Mouse (Mus musculus) embryonic facial prominence, embryonic 14.5 days (tissue): ENCODE measurements around the gene Rab8a. TPM values are rescaled to one million over a fixed set of nuclear protein-coding genes. Genes with fewer than 3 reads are reported as not detected.

ENCODE experiments used
- ATAC-seq: fragments of 200-750 bp; cut with Nextera tagmentation; 2 replicates; pipeline ENCODE4 v1.8.0; 2017; ENCODE audit warnings: low read depth, moderate number of reproducible peaks, moderate TSS enrichment
- DNase-seq: peaks from one replicate; pipeline ENCODE4 v3.0.0-alpha.2; 2015; ENCODE audit warnings: low spot score
- H3K27ac ChIP-seq: fragments of 300-500 bp; sonication (generic); replicated peaks from 2 replicates; pipeline ENCODE4 v1.5.1; 2014; ENCODE audit warnings: low read depth, mild to moderate bottlenecking, low read length, moderate library complexity
- H3K27me3 ChIP-seq: fragments of 300-500 bp; sonication (generic); replicated peaks from 2 replicates; pipeline ENCODE4 v1.6.1; 2014; ENCODE audit warnings: low read length; ENCODE audit not compliant: control insufficient read depth, insufficient read depth
- H3K36me3 ChIP-seq: fragments of 300-500 bp; sonication (generic); 2 replicates; pipeline ENCODE4 v1.6.1; 2014; ENCODE audit warnings: low read length, mixed read lengths; ENCODE audit not compliant: control insufficient read depth, insufficient read depth
- H3K4me1 ChIP-seq: fragments of 300-500 bp; sonication (generic); 2 replicates; pipeline ENCODE4 v1.6.1; 2014; ENCODE audit warnings: antibody characterized with exemption, low read length; ENCODE audit not compliant: control insufficient read depth, insufficient read depth
- H3K4me2 ChIP-seq: fragments of 300-500 bp; sonication (generic); 2 replicates; pipeline ENCODE4 v1.6.1; 2014; ENCODE audit warnings: low read depth, mild to moderate bottlenecking, low read length, moderate library complexity, mixed read lengths
- H3K4me3 ChIP-seq: fragments of 300-500 bp; sonication (generic); 2 replicates; pipeline ENCODE4 v1.5.1; 2014; ENCODE audit warnings: low read depth, mild to moderate bottlenecking, low read length
- H3K9ac ChIP-seq: fragments of 300-500 bp; sonication (generic); 2 replicates; pipeline ENCODE4 v1.6.1; 2014; ENCODE audit warnings: low read depth, mild to moderate bottlenecking, low read length, moderate library complexity, mixed read lengths
- H3K9me3 ChIP-seq: fragments of 300-500 bp; sonication (generic); 2 replicates; pipeline ENCODE4 v1.6.1; 2016; ENCODE audit warnings: low read length; ENCODE audit not compliant: control insufficient read depth
- WGBS: fragments of 180-500 bp; shearing (Covaris S2); extraction: QIAGEN DNeasy Blood & Tissue Kit; methylation state at CpG from one replicate; pipeline ENCODE4 v1.1.7; 2014; 5-methylcytosine and 5-hydroxymethylcytosine counted together
- polyA plus RNA-seq: library from polyadenylated mRNA; unstranded; fragments of >200 nt; fragmentation: Nextera tagmentation; extraction: Ambion mirVana; gene quantifications from 2 replicates; pipeline ENCODE4 v1.2.1, GENCODE M21; 2014

Rab8a gene
- polyA plus RNA-seq, 1 experiment from 2014 or later = 75.2 TPM

- no peaks in the 10 kb centered on the region for H3K9me3 ChIP-seq
- H3K4me1 ChIP-seq = no peaks in the 10 kb centered on the region
- ATAC-seq (no peak), DNase-seq (no peak)
- no peaks in the 10 kb centered on the region for H3K27me3 ChIP-seq
- no peak overlapping the region for H3K9ac ChIP-seq
- no peak overlapping the region for H3K4me2 ChIP-seq
- no peak overlapping the region for H3K4me3 ChIP-seq
- peaks cover 30% of the 10 kb centered on the region for H3K36me3 ChIP-seq
- H3K27ac ChIP-seq = no peak overlapping the region
- WGBS = 75% methylated on average over 2 of the region's 2 CpGs
Measured at GRCm38 (mm10) chr8:72183554-72184202, 22.7 kb downstream of the Rab8a start.

GRCm38 (mm10) chr8:72187793-72188331 lies 26.9 kb downstream of the Rab8a start:
- no peaks in the 10 kb centered on the region for H3K9me3 ChIP-seq
- H3K4me1 ChIP-seq = no peaks in the 10 kb centered on the region
- ATAC-seq (no peak), DNase-seq (no peak)
- H3K36me3 ChIP-seq = no peaks in the 10 kb centered on the region
- H3K4me3 ChIP-seq = no peak overlapping the region
- H3K4me2 ChIP-seq = no peak overlapping the region
- 85% methylated on average over 2 of the region's 2 CpGs for WGBS
- no peak overlapping the region for H3K9ac ChIP-seq
- H3K27me3 ChIP-seq = no peaks in the 10 kb centered on the region
- H3K27ac ChIP-seq = no peak overlapping the region

- WGBS = 62% methylated on average over 12 of the region's 12 CpGs
Measured at GRCm38 (mm10) chr8:72189417-72190214, 28.6 kb downstream of the Rab8a start, which contains the start of gene Hsh2d. Gene Hsh2d (plus strand): TSS chr8:72189638.

GRCm38 (mm10) chr8:72190215-72190539 lies 29.2 kb downstream of the Rab8a start:
- Histone ChIP-seq H3K4me1 (no peaks in the 10 kb centered on the region), H3K4me2 (no peak overlapping the region), H3K9me3 (no peaks in the 10 kb centered on the region), H3K27me3 (no peaks in the 10 kb centered on the region), H3K27ac (0 out of 2 replicates have a peak overlapping the region, but pooled peaks have one; percentile 28), H3K4me3 (no peak overlapping the region), H3K36me3 (no peaks in the 10 kb centered on the region), H3K9ac (no peak overlapping the region)
- ATAC-seq = no peak
- no peak for DNase-seq
- WGBS = 75% methylated on average over 2 of the region's 2 CpGs

More at GRCm38 (mm10) chr8:72189417-72190214, 28.6 kb downstream of the Rab8a start, which contains the start of gene Hsh2d:
- no peaks in the 10 kb centered on the region for H3K36me3 ChIP-seq
- DNase-seq (peak; percentile 45), ATAC-seq (no peak)
- H3K27me3 ChIP-seq = no peaks in the 10 kb centered on the region
- H3K4me3 ChIP-seq = no peak within 1 kb of the TSS
- H3K27ac ChIP-seq = 0 out of 2 replicates have a peak within 1 kb of the TSS, but pooled peaks have one; percentile 28
- no peak within 1 kb of the TSS for H3K9ac ChIP-seq
- no peaks in the 10 kb centered on the region for H3K4me1 ChIP-seq
- H3K4me2 ChIP-seq = no peak within 1 kb of the TSS
- H3K9me3 ChIP-seq = no peaks in the 10 kb centered on the region

- no peak overlapping the region for H3K27ac ChIP-seq
- no peaks in the 10 kb centered on the region for H3K27me3 ChIP-seq
- no peak overlapping the region for H3K4me2 ChIP-seq
- no peak for ATAC-seq
- no peak overlapping the region for H3K9ac ChIP-seq
- no peaks in the 10 kb centered on the region for H3K4me1 ChIP-seq
- DNase-seq = no peak
- H3K4me3 ChIP-seq = no peak overlapping the region
- no peaks in the 10 kb centered on the region for H3K36me3 ChIP-seq
- no peaks in the 10 kb centered on the region for H3K9me3 ChIP-seq
Measured at GRCm38 (mm10) chr8:72192065-72192464, 31.1 kb downstream of the Rab8a start.

GRCm38 (mm10) chr8:72197997-72198396 lies 37.0 kb downstream of the Rab8a start:
- H3K27ac ChIP-seq = no peak overlapping the region
- no peaks in the 10 kb centered on the region for H3K27me3 ChIP-seq
- 60% methylated on average over 8 of the region's 8 CpGs for WGBS
- H3K9me3 ChIP-seq = peaks cover 17% of the 10 kb centered on the region
- DNase-seq (no peak), ATAC-seq (no peak)
- no peaks in the 10 kb centered on the region for H3K4me1 ChIP-seq
- no peak overlapping the region for H3K9ac ChIP-seq
- H3K36me3 ChIP-seq = no peaks in the 10 kb centered on the region
- H3K4me2 ChIP-seq = no peak overlapping the region
- no peak overlapping the region for H3K4me3 ChIP-seq

- H3K4me3 ChIP-seq = no peak overlapping the region
- H3K27ac ChIP-seq = no peak overlapping the region
- H3K9ac ChIP-seq = no peak overlapping the region
- H3K27me3 ChIP-seq = no peaks in the 10 kb centered on the region
- H3K9me3 ChIP-seq = peaks cover 8% of the 10 kb centered on the region
- DNase-seq = no peak
- no peak for ATAC-seq
- no peaks in the 10 kb centered on the region for H3K36me3 ChIP-seq
- 71% methylated on average over 1 of the region's 1 CpGs for WGBS
- H3K4me1 ChIP-seq = no peaks in the 10 kb centered on the region
- H3K4me2 ChIP-seq = no peak overlapping the region
Measured at GRCm38 (mm10) chr8:72208582-72208981, 47.6 kb downstream of the Rab8a start.

- DNase-seq = no peak
- no peak for ATAC-seq
- H3K36me3 ChIP-seq = no peaks in the 10 kb centered on the region
- no peak overlapping the region for H3K4me2 ChIP-seq
- no peak overlapping the region for H3K9ac ChIP-seq
- H3K27me3 ChIP-seq = no peaks in the 10 kb centered on the region
- H3K27ac ChIP-seq = no peak overlapping the region
- WGBS = 70% methylated on average over 4 of the region's 4 CpGs
- H3K4me1 ChIP-seq = no peaks in the 10 kb centered on the region
- no peaks in the 10 kb centered on the region for H3K9me3 ChIP-seq
- H3K4me3 ChIP-seq = no peak overlapping the region
Measured at GRCm38 (mm10) chr8:72210222-72210621, 49.2 kb downstream of the Rab8a start.
